Mouse (Mus musculus): ENCODE measurements around the gene Ccdc160.

DNA sequence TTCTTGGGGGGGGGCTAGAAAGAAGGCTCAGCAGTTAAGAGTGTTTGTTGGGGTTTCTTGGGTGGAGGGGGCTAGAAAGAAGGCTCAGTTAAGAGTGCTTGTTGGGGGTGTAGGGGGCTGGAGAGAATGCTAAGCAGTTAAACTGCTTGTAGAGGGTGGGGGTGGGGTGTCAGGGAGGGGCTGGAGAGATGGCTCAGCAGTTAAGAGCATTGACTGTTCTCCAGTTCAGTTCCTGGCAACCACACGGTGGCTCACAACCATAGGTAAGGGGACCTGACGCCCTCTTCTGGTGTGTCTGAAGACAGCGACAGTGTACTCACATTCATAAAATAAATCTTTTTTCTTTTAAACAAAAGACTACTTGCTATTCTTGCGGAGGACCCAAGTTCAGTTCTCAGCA lies 28.8 kb upstream of the Ccdc160 start:
- no peak for TF ChIP-seq ZC3H11A (IDR thresholded peaks at IDR 0.05; ENCODE audit: low read depth, low read length)
- TF ChIP-seq RAD21 (IDR thresholded peaks at IDR 0.05; ENCODE audit: low read depth, low read length), result no peak
- TF ChIP-seq GATA1 (IDR thresholded peaks at IDR 0.05; ENCODE audit: low read depth, low read length), result no peak
- no peak for TF ChIP-seq BHLHE40 (IDR thresholded peaks at IDR 0.05; ENCODE audit: borderline replicate concordance, low read depth, low read length)
- TF ChIP-seq EP300 (IDR thresholded peaks at IDR 0.05; ENCODE audit: low read depth in 1 of 2, low read length in 2 of 2), result no peak
- no peak for TF ChIP-seq CTCF (IDR thresholded peaks at IDR 0.05 in 2 of 3, conservative IDR thresholded peaks at IDR 0.05 in 1 of 3; ENCODE audit: control insufficient read depth in 1 of 3, insufficient read depth in 1 of 3, low read depth in 2 of 3, low read length in 3 of 3, poor library complexity in 1 of 3, severe bottlenecking in 1 of 3)
- TF ChIP-seq POLR2A (IDR thresholded peaks at IDR 0.05; ENCODE audit: control insufficient read depth in 1 of 2, insufficient read depth in 1 of 2, low read depth in 1 of 2, low read length in 2 of 2, poor library complexity in 1 of 2), result no peak

Measured in MEL (cell line).